ENCODE assay signal across 8 mouse cellular contexts in the genomic region with DNA sequence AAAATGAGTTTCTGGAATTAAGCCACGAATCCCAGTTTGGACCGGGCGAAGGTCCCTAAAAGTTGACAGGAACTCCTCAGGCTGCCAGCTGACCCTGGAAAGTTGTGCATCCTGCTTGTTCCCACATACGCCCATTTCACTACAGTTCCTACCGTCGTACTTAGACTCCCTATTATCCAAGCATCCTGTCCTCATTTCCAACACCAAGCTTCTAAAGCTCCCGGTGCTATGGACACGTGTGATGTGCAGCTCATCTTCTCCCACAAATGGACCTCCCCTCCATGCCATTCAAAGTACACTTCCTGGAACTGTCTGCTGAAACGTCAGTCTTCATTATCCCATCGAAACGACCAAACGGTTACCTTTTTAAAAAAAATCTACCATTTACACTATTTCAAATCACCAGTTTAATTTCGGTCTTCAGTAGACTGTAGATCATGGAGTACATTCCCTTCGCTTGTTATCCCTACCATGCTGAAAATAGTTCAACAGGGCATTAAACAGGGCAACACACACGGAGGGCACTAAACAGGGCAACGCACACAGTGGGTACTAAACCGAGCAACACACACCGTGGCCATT. TPM values are rescaled to one million over a fixed set of nuclear protein-coding genes. Genes with fewer than 3 reads are reported as not detected.
DNase-seq lines count a peak whose midpoint lies in the region; ATAC-seq and TF ChIP-seq lines count a peak whose summit lies in the region.

No protein-coding gene starts in this region.

- H3K9me3 ChIP-seq in E14TG2a.4 (ENCODE audit: low read length): no peaks in the 10 kb centered on the region
- no peaks in the 10 kb centered on the region for H3K9me3 ChIP-seq in heart, embryonic 12.5 days (replicated peaks)

- H3K9ac ChIP-seq in heart, embryonic 12.5 days: peak overlapping the region; percentile 89

- H3K4me2 ChIP-seq in heart, embryonic 12.5 days: peak overlapping the region; percentile 92

- no peaks in the 10 kb centered on the region for H3K27me3 ChIP-seq in E14TG2a.4 (ENCODE audit: insufficient read depth, low read length)
- no peaks in the 10 kb centered on the region for H3K27me3 ChIP-seq in heart, embryonic 12.5 days (replicated peaks)

- peaks cover 30% of the 10 kb centered on the region for H3K4me1 ChIP-seq in E14TG2a.4 (replicated peaks; ENCODE audit: low read depth, low read length)
- H3K4me1 ChIP-seq in heart, embryonic 12.5 days (replicated peaks): peaks cover 13% of the 10 kb centered on the region

- 14% methylated on average over 18 of the region's 18 CpGs for WGBS in heart, embryonic 12.5 days

- peak overlapping the region; percentile 98 for H3K4me3 ChIP-seq in E14TG2a.4 (replicated peaks; ENCODE audit: low read length)
- H3K4me3 ChIP-seq in heart, embryonic 12.5 days: peak overlapping the region; percentile 71

- H3K27ac ChIP-seq in heart, embryonic 12.5 days (ENCODE audit: poor library complexity, severe bottlenecking): peak overlapping the region; percentile 92

- peak; percentile 9; the same call in 1 of the 2 replicates for ATAC-seq in cerebellum, adult (ENCODE audit: insufficient number of reproducible peaks, low FRiP score, low TSS enrichment)
- no peak for ATAC-seq in heart, embryonic 12.5 days (ENCODE audit: insufficient number of reproducible peaks, low FRiP score)
- peak; percentile 2 for ATAC-seq in megakaryocyte-erythroid progenitor cell, adult 5-6 weeks (replicated peaks; ENCODE audit: low FRiP score, low TSS enrichment, poor library complexity, severe bottlenecking)

- DNase-seq in cerebellum, postnatal 4 days (ENCODE audit: low spot score in 2 of 2): no peak
- DNase-seq in cerebellum, postnatal 14 days: peak; percentile 28 to 37
- peak; percentile 15 for DNase-seq in kidney, postnatal 14 days
- no peak for DNase-seq in ovary, postnatal 36 days (ENCODE audit: low spot score)

- TF ChIP-seq CTCF in E14TG2a.4 (conservative IDR thresholded peaks at IDR 0.05; ENCODE audit: low read length): no peak

- H3K36me3 ChIP-seq in E14TG2a.4 (ENCODE audit: insufficient read depth, low read length): peaks cover 3% of the 10 kb centered on the region; the same call in 1 of the 2 replicates
- no peaks in the 10 kb centered on the region for H3K36me3 ChIP-seq in heart, embryonic 12.5 days

RNA-seq across cellular contexts. Expression of a gene that starts 1.5 kb away (rescaled TPM):
- 56.0 and 65.6 TPM in 2 replicates for polyA plus RNA-seq in heart, embryonic 12.5 days (2016; fragmentation: Nextera tagmentation; extraction: Ambion mirVana)
- total RNA-seq in megakaryocyte-erythroid progenitor cell, adult 5-6 weeks (2014; fragmentation: Nextera tagmentation): 93.8 and 111 TPM in 2 replicates
- 146 and 171 TPM in 2 replicates for total RNA-seq in megakaryocyte-erythroid progenitor cell, adult 5-6 weeks (2017)

Comparison
In these comparisons a context has a peak if more than half of its experiments do, and no peak if none do; other contexts are left out.
1. DNase-seq: peak in cerebellum, postnatal 14 days (2 of 2) and kidney, postnatal 14 days (single experiment); none in cerebellum, postnatal 4 days (0 of 2) and ovary, postnatal 36 days (single experiment).